Mouse (Mus musculus) liver, adult 2 months (tissue): ENCODE measurements around the gene Zfp207. TPM values are rescaled to one million over a fixed set of nuclear protein-coding genes. Genes with fewer than 3 reads are reported as not detected.
"Not testable (repeated sequence)": the region's sequence is repeated elsewhere in the genome, so short reads cannot be mapped to it uniquely, and the experiment has no call there.

ENCODE experiments used
- DNase-seq: peaks from one replicate; pipeline ENCODE4 v3.0.0-alpha.2; 2011; ENCODE audit warnings: low read depth, low spot score; ENCODE audit errors: extremely low read depth
- H3K27ac ChIP-seq: fragments of 200-500 bp; replicated peaks from 2 replicates; pipeline ENCODE4 v1.5.1; 2012; ENCODE audit warnings: low read depth, mild to moderate bottlenecking, control low read depth, inconsistent platforms, low read length; ENCODE audit not compliant: insufficient read depth
- H3K27me3 ChIP-seq: fragments of 200-500 bp; 2 replicates; pipeline ENCODE4 v1.6.1; 2012; ENCODE audit warnings: mild to moderate bottlenecking, moderate library complexity, low read length, inconsistent platforms; ENCODE audit not compliant: control insufficient read depth, insufficient read depth
- H3K36me3 ChIP-seq: fragments of 200-500 bp; 2 replicates; pipeline ENCODE4 v1.6.1; 2012; ENCODE audit warnings: low read length, inconsistent platforms; ENCODE audit not compliant: control insufficient read depth, insufficient read depth
- H3K4me1 ChIP-seq: fragments of 200-500 bp; 2 replicates; pipeline ENCODE4 v1.6.1; 2011; ENCODE audit warnings: low read length; ENCODE audit not compliant: control insufficient read depth, insufficient read depth
- H3K4me3 ChIP-seq: fragments of 200-500 bp; 2 replicates; pipeline ENCODE4 v1.5.1; 2011; ENCODE audit warnings: low read depth, mild to moderate bottlenecking, control low read depth, low read length, moderate library complexity; ENCODE audit not compliant: insufficient read depth
- H3K79me2 ChIP-seq: fragments of 200-500 bp; 2 replicates; pipeline ENCODE4 v1.6.1; 2012; ENCODE audit warnings: inconsistent platforms, mild to moderate bottlenecking, low read length, moderate library complexity; ENCODE audit not compliant: control insufficient read depth, insufficient read depth
- H3K9ac ChIP-seq: fragments of 200-500 bp; 2 replicates; pipeline ENCODE4 v1.6.1; 2012; ENCODE audit warnings: low read depth, mild to moderate bottlenecking, control low read depth, inconsistent platforms, low read length
- CTCF ChIP-seq: fragments of 200-500 bp; IDR thresholded peaks from 2 replicates; pipeline ENCODE4 v1.5.1; 2011; ENCODE audit warnings: low read depth, low read length, control low read depth
- POLR2A ChIP-seq: fragments of 200-500 bp; IDR thresholded peaks from 2 replicates; pipeline ENCODE4 v1.6.1; 2011; ENCODE audit warnings: low read length, control low read depth; ENCODE audit not compliant: insufficient read depth; ENCODE audit errors: extremely low read depth
- WGBS: fragments of 180-500 bp; shearing (Covaris S2); methylation state at CpG from one replicate; pipeline ENCODE4 v1.1.7; 2018; 5-methylcytosine and 5-hydroxymethylcytosine counted together
- polyA plus RNA-seq: library from polyadenylated mRNA; depleted of rRNA; stranded (reverse); fragments of >200 nt; gene quantifications from 2 replicates; pipeline ENCODE4 v1.2.3, GENCODE M21; 2012
- total RNA-seq: library from RNA; depleted of rRNA; stranded (reverse); fragments of >200 nt; gene quantifications from 2 replicates; pipeline ENCODE4 v1.2.3, GENCODE M21; 2014

Zfp207 gene
- total and polyA plus RNA-seq, 2 experiments = 40.1 to 70.6 TPM

GRCm38 (mm10) chr11:80419743-80420142 is 36.7 kb downstream of the Zfp207 start:
- Histone ChIP-seq H3K4me1 (no peaks in the 10 kb centered on the region), H3K27ac (no peak overlapping the region), H3K9ac (no peak overlapping the region), H3K27me3 (no peaks in the 10 kb centered on the region), H3K36me3 (peaks cover 2% of the 10 kb centered on the region; the same call in 1 of the 2 replicates), H3K79me2 (no peaks in the 10 kb centered on the region), H3K4me3 (no peak overlapping the region)
- TF ChIP-seq CTCF (no peak), POLR2A (no peak)
- 94% methylated on average over 1 of the region's 1 CpGs for WGBS
- no peak for DNase-seq

GRCm38 (mm10) chr11:80420202-80420984 is 37.3 kb downstream of the Zfp207 start:
- H3K79me2 ChIP-seq = no peaks in the 10 kb centered on the region
- no peak overlapping the region for H3K9ac ChIP-seq
- no peak overlapping the region for H3K4me3 ChIP-seq
- H3K27me3 ChIP-seq = no peaks in the 10 kb centered on the region
- H3K27ac ChIP-seq = no peak overlapping the region
- no peak for DNase-seq
- no peak for TF ChIP-seq POLR2A
- no peak for TF ChIP-seq CTCF
- WGBS = 78% methylated on average over 2 of the region's 2 CpGs
- no peaks in the 10 kb centered on the region for H3K4me1 ChIP-seq
- H3K36me3 ChIP-seq = peaks cover 2% of the 10 kb centered on the region; the same call in 1 of the 2 replicates

DNA sequence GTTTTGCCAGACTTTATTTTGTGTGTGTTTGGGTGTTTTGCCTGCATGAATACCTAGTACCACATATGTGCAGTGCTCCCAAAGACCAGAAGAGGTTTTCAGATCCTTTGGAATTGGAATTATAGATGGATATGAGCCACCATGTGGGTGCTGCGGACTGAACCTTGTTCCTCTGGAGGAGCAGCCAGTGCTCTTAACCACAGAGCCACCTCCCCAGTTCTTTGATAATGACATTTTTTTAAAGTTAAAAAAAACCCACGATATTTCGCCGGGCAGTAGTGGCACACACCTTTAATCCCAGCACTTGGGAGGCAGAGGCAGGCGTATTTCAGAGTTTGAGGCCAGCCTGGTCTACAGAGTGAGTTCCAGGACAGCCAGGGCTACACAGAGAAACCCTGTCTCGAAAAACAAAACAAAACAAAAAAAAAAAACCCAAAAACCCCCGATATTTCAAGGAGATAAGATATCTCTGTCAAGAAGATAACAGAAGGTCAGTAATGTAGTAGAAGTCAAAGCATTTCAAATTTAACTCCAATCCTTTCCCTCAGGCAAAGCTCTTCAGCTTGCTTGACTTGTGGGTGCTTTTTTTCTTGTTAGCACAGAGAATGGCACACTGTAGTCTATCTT is 38.5 kb downstream of the Zfp207 start:
- no peaks in the 10 kb centered on the region for H3K36me3 ChIP-seq
- WGBS = 79% methylated on average over 7 of the region's 7 CpGs
- no peaks in the 10 kb centered on the region for H3K27me3 ChIP-seq
- no peak overlapping the region for H3K4me3 ChIP-seq
- H3K79me2 ChIP-seq = no peaks in the 10 kb centered on the region
- no peaks in the 10 kb centered on the region for H3K4me1 ChIP-seq
- no peak for DNase-seq
- TF ChIP-seq CTCF = no peak
- TF ChIP-seq POLR2A = no peak
- H3K27ac ChIP-seq = no peak overlapping the region
- H3K9ac ChIP-seq = no peak overlapping the region

DNA sequence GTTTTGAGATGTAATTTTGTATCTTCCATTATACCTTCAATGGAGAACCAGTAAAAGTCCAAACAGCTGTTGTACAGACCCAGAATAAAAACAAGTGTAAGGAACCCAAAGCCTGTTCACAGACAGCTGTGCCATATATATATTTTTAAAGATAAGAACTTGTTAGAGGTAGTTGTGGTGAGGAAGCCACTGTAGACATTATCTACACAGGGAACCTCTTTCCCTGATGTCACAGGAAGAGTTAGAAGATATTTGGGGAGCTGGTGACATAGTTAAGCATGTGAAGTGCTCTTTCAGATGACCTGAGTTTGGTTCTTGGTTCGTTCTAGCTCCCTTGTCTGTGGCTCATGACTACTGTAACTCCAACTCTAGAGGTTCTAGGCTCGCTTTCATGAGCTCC is 41.6 kb downstream of the Zfp207 start:
- no peak overlapping the region for H3K9ac ChIP-seq
- TF ChIP-seq POLR2A = no peak
- TF ChIP-seq CTCF = no peak
- H3K36me3 ChIP-seq = no peaks in the 10 kb centered on the region
- H3K27me3 ChIP-seq = no peaks in the 10 kb centered on the region
- H3K4me3 ChIP-seq = no peak overlapping the region
- no peaks in the 10 kb centered on the region; the same call in 1 of the 2 replicates for H3K4me1 ChIP-seq
- no peak overlapping the region for H3K27ac ChIP-seq
- DNase-seq = no peak
- H3K79me2 ChIP-seq = peaks cover 6% of the 10 kb centered on the region
- 78% methylated on average over 2 of the region's 2 CpGs for WGBS

DNA sequence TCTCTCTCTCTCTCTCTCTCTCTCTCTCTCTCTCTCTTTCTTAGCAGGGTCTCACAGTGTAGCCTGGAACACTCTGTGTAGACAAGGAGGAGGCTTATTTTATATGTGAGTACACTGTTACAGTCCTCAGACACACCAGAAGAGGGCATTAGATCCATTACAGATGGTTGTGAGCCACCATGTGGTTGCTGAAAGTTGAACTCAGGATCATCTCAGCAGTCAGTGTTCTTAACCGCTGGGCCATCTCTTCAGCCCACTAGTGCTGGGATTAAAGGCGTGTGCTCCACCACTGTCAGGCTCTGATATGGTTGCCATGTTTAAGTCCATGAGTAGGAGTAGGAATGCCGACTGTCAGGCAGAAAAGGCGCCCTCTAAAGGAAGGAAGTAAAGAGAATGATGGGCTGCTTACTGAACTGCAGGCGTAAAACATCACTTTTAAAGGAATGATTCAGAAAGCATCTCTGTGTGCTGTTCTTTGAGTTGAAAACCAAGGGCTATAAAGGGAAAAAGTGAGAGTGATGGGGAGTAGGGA is 42.2 kb downstream of the Zfp207 start:
- Histone ChIP-seq H3K27me3 (no peaks in the 10 kb centered on the region), H3K4me3 (no peak overlapping the region), H3K27ac (no peak overlapping the region), H3K9ac (no peak overlapping the region), H3K36me3 (no peaks in the 10 kb centered on the region), H3K79me2 (peaks cover 6% of the 10 kb centered on the region), H3K4me1 (no peaks in the 10 kb centered on the region; the same call in 1 of the 2 replicates)
- no peak for TF ChIP-seq POLR2A
- TF ChIP-seq CTCF = no peak
- WGBS = 61% methylated on average over 5 of the region's 5 CpGs
- no peak for DNase-seq

DNA sequence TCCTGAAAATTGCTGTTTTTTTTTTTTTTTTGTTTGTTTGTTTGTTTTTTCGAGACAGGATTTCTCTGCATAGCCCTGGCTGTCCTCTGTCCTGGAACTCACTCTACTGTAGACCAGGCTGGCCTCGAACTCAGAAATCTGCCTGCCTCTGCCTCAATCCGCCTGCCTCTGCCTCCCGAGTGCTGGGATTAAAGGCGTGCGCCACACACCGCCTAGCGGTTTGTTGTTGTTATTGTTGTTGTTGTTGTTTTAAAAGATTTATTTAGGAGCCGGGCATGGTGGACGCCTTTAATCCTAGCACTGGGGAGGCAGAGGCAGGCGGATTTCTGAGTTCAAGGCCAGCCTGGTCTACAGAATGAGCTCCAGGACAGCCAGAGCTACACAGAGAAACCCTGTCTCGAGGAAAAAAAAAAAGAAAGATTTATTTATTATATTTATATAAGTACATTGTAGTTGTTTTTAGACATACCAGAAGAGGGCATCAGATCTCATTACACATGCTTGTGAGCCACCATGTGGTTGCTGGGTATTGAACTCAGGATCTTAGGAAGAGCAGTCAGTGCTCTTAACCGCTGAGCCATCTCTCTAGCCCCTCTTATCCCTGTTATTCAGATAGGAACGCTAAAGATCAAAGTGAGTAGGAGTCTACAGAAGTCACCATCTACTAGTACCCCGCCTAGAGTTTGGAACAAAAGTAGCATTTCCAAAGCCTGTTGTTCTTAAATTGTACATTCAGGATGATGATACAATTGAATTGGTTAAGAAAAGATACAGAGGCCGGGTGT is 43.1 kb downstream of the Zfp207 start:
- DNase-seq, H3K9ac ChIP-seq, H3K4me1 ChIP-seq, H3K27ac ChIP-seq, H3K4me3 ChIP-seq, H3K27me3 ChIP-seq, H3K36me3 ChIP-seq, H3K79me2 ChIP-seq: not testable (repeated sequence)
- WGBS = 80% methylated on average over 16 of the region's 16 CpGs
